Mouse (Mus musculus) ES-CJ7 (cell line): ENCODE data around the gene Bag5.
"Not testable (repeated sequence)": the region's sequence is repeated elsewhere in the genome, so short reads cannot be mapped to it uniquely, and the experiment has no call there.

Source experiments
- DNase-seq: peaks from one replicate; pipeline ENCODE4 v3.0.0; 2011; ENCODE audit warnings: low read depth, low spot score

Bag5 gene

DNA sequence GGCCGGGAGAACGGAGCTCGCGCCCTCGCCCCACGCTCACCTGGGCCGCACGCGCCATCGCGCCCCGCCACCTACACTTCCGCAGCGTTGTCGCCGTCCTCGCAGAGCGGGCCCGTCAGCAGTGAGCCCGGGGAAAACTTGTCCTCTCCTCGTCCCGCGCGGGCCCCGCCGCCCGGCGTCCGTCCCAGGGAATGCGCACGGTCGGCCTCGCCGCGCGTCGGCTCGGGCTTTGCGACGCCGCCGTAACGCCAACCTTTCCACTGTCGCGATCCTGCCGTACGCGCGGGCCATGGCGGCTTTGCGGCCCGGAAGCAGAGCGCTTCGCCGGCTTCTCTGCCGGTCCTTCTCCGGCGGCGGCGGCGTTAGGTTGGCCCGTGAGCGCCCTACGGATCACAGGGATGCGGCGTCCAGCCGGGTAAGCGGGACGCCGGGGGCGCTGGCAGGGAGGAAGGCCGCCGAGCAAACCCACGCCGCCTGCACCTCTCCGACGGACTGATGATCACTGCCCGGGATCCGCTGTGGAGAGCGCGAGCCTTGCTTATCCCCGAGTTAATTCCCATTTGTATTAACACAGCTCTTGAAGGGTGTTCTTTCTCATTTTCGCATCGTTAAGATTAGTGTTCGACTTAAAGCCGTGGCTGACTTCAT, at the start of gene Bag5, which contains the start of gene Apopt1:
TSS of gene Bag5 (minus strand) at position 254 of the 648 bp plus-strand sequence.
TSS of gene Apopt1 (plus strand) at position 258 of the 648 bp plus-strand sequence.
- peak; percentile 82 for DNase-seq

DNA sequence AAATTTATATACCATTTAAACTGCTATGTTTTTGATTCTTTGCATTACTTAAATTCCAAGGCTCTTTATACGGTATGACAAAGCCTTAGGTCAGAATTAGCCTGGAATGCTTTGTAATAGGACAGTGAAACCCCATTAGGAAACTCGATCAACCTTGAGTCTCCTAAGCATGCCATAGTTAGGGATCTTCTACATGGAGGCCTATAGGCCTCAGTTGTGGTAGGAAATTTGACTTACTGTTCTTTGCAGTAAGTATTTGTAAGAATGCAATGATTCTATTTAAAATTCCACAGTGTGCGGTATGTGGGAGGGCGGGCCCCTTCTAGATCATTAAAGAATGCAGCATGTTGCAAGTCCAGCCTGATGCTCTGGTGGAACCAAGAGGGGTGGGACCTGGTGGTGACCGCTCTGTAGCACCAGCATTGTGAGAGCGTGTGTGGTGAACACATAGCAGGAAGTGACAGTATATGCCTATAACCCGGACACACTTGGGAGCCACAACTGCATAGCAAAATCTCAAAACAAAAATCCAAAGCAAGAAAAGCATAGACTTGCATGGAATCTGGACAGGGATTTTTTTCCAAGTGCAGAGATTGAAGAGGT, 47.4 kb upstream of the Bag5 start:
- no peak for DNase-seq

DNA sequence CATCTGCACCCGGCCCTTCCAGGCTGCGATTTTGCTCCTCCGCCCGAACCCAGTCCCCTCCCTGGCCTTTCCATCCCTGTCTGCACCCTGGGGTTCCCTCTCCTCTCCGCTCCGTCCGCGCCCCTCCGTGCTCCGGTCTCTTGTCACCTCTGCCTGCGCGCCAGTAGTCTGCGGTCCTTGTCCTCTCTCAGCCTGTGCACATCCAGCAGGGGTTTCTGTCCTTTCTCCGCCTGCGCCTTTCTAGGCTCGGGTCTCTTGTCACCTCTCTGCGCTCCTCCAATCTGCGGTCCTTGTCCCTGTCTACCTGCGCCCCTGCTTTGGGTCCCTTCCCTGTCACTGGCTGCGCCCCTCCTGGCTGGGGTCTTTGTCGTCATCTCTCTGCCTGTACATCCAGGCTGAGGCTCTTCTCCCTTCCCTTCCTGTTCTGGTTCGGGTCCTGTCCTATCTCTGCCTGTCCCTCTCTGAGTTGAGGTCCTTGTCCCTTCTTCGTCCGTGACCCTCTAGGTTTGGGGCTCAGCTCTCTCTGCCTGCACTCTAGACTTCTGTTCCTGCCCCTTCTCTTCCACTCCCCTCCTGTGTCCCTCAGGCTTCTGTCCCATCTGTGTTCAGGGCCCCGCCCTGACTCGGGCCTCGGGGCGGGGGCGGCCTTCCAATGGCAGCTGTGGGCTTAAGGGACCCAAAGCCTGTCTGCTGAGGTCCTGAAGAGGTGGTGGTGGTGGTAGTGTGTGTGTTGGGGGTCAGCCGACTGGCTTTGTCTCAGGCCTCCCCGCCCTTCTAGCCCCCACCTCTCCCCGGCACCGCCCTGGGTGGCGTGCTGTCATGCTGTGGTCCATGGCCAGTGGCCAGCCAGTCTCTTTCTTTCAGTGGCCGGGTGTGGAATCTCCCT, 46.4 kb upstream of the Bag5 start:
- DNase-seq, result no peak

DNA sequence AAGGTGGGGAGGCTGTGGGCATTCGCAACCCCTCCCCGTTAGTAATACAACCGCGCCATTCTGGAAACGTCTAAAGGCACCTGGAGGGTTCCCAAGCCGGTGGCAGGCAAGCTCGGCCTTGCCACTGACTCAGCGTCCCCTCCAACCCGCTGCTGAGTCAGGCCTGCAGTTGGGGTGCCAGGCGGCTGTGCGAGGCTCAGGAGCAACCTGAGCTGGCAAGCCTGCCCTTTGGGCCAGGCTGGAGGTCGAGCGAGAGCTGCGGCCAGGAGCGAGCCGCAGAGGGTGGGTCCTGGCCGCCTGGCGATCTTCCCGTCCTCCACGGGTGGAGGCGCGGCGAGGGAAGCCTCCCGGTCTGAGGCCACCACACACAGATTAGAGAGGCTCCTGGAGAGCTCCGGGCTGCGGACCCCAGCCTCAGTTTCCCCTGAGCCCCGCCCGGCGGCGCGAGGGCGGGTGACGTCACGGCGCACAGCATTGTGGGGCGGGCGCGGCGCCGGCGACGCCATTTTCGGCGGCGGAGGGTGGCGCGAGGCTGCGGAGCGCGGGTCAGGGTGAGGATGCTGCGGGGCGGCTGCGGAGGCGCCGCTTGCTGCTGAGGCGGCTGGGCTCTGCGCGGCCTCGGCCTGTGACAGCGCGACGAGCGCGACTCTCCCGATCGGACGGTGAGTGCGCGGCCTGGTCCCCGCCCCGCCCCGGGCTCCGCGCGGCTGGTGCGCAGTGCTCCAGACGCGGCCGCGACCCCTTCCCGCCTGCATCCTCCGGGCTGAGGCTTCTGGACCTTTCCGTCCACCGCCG, 45.5 kb upstream of the Bag5 start, which contains the start of gene Klc1:
TSS of gene Klc1 (plus strand) at position 469 of the 795 bp plus-strand sequence.
- no peak for DNase-seq

DNA sequence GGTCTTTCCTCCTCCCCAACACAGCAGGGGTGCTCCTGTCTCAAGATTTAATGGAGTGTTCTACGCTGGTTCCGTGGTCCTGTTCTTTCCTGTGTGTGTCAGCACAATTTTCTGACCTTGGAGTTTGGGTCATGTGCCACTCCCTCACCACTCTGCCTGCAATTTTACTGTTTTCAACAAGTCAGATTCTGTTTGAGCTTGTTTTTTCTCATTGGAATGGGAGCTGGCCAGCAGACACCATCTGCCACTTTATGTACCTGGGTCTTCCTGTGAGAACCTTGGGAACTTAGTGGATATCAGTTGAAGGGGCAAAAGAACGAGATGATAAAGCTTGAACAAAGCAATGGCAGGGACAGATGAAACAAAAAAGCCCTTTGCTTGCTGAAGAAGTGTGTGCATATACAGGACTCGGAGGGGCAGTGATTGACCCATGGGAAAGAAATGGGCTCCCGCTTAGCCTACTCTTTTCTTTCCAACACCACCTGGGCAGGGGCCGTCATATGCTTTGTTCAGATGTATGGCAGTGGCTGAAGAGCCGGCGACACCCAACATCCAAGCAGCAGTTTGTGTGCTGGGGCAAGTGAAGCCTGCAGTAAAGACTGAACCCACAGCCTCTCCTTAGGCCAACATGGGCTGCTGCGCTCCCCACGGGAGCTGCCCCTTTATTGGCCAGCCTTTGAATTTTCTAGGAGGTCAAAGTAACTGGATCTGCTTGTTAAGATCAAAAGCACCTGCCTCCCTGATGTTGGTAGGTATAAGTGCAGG, 44.7 kb upstream of the Bag5 start:
- DNase-seq, result no peak

DNA sequence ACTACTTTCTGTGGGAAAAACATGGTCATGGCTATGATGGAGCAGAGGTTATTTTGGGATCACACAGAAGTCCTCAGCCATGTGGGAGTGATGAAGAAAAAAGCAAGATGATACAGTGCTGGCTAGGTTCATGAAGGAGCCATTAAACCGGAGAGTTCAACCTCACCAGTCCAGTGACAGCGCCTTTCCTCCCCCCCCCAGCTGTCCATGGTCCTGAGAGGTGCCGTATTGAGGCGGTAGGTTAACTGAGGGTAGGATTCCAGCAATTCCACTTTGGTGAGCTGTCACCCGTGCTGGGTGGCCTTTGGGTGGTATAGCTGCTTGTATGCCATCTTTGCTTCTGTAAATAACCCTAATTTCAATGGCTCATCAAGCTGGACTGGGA, 43.6 kb upstream of the Bag5 start:
- no peak for DNase-seq

DNA sequence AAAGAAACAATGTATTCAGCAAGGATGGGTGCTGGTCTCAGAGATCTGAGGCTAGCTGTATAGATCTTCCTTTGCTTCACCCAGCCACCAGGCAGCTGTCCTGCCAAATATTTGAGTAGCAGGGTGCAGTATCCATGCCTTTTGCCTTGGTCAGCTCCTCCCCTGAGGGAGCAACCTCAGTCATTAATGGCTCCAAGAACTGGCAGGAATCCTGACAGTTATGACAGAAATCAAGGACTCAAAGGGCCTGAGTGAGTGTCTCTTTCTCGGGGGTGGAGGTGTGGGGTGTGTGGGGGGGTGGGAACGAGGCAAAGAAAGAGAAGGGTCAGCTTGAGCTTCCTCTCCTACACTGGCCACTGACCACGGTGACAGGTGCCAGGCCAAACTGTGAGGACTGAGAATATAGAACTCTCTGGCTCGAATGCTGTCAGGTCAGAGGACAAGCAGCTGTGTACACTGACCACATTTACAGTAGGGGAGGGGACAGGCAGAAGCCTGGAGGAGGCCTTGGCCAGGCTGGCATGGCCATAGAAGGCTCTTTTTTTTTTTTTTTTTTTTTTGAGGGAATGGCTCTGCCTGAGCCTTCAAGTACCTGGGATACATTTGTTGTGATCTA, 43.1 kb upstream of the Bag5 start:
- DNase-seq, result no peak

DNA sequence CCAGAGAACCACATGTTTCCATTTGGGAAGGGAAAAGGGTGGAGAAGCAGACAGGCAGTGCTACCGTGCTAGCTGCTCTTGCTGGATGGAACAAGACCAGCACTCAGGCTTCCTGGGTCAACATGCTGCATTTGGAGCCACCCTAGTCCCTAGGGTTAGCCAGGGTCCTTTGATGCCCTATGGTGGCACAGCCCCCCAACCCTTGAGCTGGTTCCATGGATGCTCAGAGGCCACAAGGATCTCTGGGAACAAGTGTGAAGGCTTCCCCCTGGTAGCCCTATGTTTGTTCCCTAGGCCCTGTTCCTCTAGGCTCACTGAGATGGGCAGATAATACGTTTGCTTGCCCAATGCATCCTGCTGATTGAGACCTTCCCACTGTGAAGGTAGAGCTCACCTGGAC, 42.2 kb upstream of the Bag5 start:
- DNase-seq, result no peak

DNA sequence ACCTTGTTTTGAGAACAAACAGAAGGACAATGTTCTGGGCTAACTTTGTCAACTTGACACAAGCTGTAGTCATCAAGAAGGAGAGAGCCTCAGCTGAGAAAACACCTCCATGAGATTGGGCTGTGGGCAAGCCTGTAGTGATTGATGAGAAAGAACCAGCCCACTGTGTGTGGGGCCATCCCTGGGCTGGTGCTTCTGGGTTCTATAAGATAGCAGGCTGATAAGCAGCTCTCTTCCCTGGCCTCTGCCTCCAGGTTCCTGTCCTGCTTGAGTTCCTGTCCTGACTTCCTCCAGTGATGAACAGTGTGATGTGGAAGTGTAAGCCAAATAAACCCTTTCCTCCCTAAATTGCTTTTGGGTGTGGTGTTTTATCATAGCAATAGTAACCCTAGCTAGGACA, 41.7 kb upstream of the Bag5 start:
- DNase-seq, result no peak

DNA sequence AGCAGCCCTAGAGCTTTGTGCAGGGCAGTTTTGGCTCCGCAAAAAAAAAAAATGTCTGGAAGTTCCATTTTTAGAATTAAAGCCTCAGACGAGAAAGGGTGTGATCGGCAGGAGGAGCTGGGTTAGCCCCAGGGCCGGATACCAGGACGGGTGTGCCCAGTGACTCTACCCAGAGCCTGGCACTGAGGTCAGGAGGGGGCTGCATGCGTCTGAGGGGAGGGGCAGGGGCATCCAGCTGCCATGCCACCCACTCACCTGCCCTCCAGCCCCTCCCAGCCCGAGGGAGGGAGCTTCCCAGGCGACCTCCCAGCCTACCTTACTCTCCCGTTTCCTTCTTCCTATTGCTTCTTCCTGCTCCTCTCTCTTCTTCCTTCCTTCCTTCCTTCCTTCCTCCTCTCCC, 40.3 kb upstream of the Bag5 start:
- no peak for DNase-seq

DNA sequence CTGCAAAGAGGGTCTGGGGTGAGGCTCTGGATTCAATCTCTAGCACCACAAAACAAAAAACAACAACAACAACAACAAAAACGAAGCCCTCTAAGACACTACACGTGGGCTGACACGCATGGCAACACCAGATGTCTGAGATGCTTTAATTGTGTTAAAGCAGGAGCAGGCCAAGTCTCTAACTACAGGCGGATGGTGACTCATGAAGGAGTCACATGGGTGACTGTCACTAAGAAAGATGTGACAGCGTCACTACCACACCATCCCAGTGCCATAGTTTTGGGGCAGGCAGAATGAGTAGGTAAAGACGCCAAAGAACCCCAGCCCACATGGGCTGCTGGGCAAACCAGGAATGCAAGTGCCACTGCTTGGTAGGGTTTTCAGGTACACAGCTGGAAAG, 39.4 kb upstream of the Bag5 start:
- DNase-seq, result no peak

DNA sequence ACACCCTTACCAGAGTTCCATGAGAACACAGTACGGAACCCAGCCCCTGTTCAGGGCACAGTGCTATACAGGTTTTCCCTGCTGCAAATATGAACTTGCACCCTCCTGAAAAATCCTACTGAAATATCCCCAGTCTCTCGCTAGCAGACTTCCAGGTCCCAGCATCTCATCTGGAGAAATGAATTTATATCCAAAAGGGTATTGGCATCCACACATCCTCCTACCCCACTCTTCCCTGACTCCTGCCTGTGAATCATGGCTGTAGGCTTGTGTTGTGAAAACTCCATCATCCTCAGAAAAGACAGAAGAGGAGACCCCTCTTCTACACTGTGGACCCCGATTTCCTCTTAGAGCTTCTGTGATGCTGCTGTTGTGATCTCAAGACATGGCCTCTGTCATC, 37.7 kb upstream of the Bag5 start:
- DNase-seq, result no peak

DNA sequence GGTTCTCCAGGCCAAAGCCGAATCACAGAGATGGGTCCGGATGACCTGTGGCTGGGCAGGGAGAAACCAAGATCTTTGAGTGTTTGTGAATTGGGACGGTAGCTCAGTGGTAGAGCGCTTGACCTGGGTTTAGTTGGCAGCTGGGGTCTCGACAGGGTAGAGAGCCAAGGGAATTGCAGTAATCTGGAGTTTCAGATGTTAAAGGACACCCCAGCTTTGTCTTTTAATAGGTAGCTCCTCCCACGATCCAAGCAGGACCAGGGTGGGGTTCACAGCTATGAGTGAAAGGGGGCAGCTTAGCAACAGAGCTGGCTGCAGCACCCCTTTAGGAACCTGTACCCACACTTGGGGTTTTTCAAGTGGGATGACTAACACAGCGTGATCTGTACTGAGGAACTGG, 34.4 kb upstream of the Bag5 start:
- DNase-seq, result no peak

DNA sequence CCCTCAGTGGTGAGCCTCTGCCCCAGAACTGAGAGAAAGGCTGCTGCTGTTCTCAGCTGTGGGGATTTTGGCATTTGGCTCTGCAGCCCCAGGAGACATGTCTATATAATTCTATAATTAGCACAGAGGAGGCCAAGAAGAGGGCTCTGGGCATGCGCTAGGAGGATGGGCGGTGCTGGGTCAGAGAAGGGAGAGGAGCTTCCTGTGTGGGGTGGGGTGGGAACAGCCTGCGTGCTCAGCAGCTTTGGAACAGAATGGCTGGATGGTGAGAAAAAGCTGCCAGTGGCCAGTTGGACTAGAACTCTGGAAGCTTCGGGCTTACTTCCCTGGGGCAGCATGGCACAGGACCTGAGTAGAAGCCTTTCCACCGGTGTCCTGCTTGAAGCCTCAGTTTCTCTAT, 33.0 kb upstream of the Bag5 start:
- DNase-seq, result no peak

DNA sequence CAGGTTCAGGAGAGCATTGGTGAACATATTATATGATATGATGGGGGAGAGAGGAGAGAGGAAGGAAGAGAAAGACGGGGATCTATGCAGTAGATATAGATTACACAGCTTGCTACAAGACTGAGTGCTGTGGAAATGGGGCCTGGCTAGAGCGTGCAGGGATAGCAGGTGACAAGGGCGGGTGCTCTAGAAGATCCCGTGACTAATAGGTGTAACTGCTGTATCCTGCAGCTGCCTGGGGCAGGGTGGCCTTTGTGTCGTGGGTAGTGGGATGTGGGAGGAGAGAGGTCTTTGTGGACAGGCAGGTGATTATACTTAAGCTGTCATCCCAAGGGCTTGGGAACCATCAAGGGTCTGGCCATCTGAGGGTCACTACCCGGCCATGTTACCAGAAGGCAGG, 32.2 kb upstream of the Bag5 start:
- no peak for DNase-seq

DNA sequence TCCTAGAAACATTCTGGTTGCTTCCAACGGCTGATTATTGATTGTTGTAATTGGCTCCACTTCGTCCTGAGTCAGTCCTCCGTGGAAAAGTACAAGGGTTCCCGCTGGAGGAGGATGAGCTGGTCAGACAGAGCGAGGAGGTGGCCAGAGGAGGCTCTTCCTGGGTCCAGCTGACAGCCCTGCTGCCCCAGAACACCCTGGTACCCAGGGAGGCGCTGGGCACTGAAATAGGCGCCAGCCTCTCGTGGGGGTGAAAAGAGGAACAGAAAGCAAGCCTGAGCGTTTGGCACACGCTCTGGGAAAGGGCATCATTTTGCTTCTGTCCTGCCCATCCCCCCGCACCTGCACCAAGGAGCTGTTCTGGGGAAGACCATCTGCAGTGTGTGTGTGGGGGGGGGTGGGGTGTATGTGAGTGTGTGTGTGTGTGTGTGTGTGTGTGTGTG, 30.9 kb upstream of the Bag5 start:
- DNase-seq, result no peak

DNA sequence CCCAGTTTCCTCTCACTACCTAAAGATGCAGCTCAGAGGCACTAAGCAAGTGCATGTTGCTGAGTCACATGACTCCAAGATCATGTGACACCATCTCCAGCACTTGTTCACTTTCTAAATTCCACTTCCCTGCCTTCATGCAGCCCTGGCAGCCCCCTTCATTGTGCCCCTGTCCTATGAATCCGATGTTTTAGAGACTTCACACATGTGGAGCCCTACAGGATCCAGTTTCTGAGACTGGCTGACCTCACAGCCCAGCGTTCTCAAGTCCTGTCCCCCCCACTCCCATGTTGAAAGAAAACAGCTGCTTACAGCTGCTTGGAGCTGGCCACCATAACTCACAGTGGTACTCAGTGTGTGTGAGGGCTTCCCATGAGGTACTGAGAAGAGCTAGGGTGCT, 30.4 kb upstream of the Bag5 start:
- peak; percentile 69 for DNase-seq

DNA sequence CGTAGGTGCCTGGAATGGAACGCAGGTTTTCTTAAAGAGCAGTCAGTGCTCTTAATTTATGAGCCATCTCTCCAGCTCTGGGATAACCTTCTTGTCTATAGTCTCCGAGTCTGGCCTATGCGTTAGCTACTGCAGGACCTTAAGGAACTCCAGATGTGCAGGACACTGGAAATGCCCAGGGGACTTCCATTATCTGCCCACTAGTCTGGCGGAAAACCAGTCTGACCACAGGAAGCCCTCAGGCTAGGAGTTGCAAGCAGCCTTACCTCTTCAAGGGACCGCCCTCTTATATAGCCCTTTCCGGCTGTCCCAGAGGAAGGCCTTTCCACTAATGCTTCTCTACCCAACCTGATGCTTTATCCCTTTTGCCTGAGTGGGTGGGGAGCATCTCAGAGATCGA, 28.3 kb upstream of the Bag5 start:
- no peak for DNase-seq

DNA sequence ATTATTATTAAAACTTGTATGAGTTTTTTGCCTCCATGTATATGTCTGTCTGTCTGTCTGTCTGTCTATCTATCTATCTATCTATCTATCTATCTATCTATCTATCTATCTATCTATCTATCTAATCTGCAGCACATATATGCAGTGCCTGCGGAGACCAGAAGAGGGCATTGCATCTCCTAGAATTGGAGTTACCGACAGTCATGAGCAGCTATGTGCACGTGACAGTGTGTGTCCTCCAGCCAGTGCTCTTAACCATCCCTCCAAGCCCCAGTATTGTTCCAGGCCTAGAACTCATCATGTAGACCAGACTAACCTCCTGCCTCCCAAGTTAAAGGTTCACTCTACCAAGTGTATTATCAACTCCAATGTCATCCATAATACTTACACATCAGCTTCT, 25.7 kb upstream of the Bag5 start:
- peak; percentile 84 for DNase-seq

DNA sequence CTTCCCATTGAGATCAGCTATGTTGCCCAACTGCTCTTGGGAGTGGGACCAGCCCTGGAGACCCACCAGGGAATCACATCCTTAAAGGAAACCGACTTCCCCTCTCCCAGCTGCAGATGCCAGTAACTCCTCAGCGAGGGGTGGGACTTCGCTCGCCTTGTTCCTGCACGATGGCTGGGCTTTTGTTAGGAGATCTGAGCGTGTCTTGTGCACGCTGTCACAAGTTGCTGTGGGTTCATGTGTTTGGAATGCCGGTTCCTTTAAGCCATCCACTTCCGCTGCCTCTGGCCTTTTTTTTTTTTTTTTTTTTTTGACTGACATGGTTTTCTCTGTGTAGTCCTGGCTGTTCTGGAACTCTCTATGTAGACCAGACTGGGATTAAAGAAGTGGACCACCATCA, 24.3 kb upstream of the Bag5 start:
- DNase-seq, result no peak

DNA sequence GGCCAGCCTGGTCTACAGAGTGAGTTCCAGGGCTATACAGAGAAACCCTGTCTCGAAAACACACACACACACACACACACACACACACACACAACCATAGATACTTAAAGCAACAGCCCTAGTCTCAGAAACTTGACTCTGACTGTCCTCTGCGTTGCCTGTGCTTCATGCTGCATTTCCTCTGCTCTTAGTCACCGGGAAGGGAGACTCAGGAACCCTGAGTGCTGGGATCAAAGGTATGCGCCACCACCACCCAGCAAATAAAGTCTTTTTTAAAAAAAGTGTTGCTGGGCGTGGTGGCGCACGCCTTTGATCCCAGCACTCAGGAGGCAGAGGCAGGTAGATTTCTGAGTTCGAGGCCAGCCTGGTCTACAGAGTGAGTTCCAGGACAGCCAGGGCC, 23.6 kb upstream of the Bag5 start:
- DNase-seq, result not testable (repeated sequence)
